11 mouse cellular contexts compared by ENCODE assay signal in genomic region chr5:103972379-103972778, GRCm38 (mm10). TPM values are rescaled to one million over a fixed set of nuclear protein-coding genes. Genes with fewer than 3 reads are reported as not detected.
DNase-seq lines count a peak whose midpoint lies in the region; ATAC-seq lines count a peak whose summit lies in the region.
"Had no signal": no experiment of that assay in that cellular context is flagged by ENCODE, and none has a peak within 500 bp of the region (broad histone marks: within the 10 kb centered on the region; RNA-seq: fewer than 3 reads in every experiment).

No protein-coding gene starts in this region.

- no peak overlapping the region for H3K27ac ChIP-seq in hindbrain, embryonic 12.5 days
- H3K27ac ChIP-seq: hindbrain, embryonic 15.5 days had no signal

- WGBS in hindbrain, embryonic 12.5 days = 72% methylated on average over 19 of the region's 19 CpGs

- no peaks in the 10 kb centered on the region for H3K9me3 ChIP-seq in hindbrain, embryonic 12.5 days (replicated peaks)
- H3K9me3 ChIP-seq: hindbrain, embryonic 15.5 days had no signal

- peak; percentile 26 for DNase-seq in kidney, postnatal 10 days
- no peak for DNase-seq in kidney, postnatal 36 days
- peak; percentile 6 for DNase-seq in ZHBTc4 (ENCODE audit: low read depth, low spot score)
- DNase-seq in naive thymus-derived CD4-positive, alpha-beta T cell, adult 2 months (ENCODE audit: low read depth) = peak; percentile 15
- DNase-seq in embryo, embryonic 9.5 days (ENCODE audit: extremely low spot score) = no peak
- DNase-seq: lung, postnatal 14 days had no signal

- H3K36me3 ChIP-seq in hindbrain, embryonic 12.5 days = no peaks in the 10 kb centered on the region
- H3K36me3 ChIP-seq: hindbrain, embryonic 15.5 days had no signal

- no peak overlapping the region for H3K4me2 ChIP-seq in hindbrain, embryonic 12.5 days (replicated peaks)
- H3K4me2 ChIP-seq: hindbrain, embryonic 15.5 days had no signal

- no peak overlapping the region for H3K4me3 ChIP-seq in hindbrain, embryonic 12.5 days
- H3K4me3 ChIP-seq: erythroblast, embryonic 14.5 days; hindbrain, embryonic 15.5 days had no signal

- no peak overlapping the region for H3K9ac ChIP-seq in hindbrain, embryonic 12.5 days
- H3K9ac ChIP-seq: hindbrain, embryonic 15.5 days had no signal

- H3K4me1 ChIP-seq in hindbrain, embryonic 12.5 days = no peaks in the 10 kb centered on the region
- H3K4me1 ChIP-seq: hindbrain, embryonic 15.5 days had no signal

- ATAC-seq in inflammation-experienced regulatory T-cells, adult 6 months = peak; percentile 48
- ATAC-seq in hindbrain, embryonic 12.5 days (ENCODE audit: low FRiP score) = no peak
- ATAC-seq: Patski had no signal

- H3K27me3 ChIP-seq in hindbrain, embryonic 12.5 days = no peaks in the 10 kb centered on the region
- H3K27me3 ChIP-seq: hindbrain, embryonic 15.5 days had no signal

RNA-seq across cellular contexts. Expression of gene Hsd17b13, which starts 4.8 kb away (rescaled TPM):
- polyA plus RNA-seq in inflammation-experienced regulatory T-cells, adult 6 months (2017; shearing (Covaris generic)) = not detected
- not detected in 2 replicates for polyA plus RNA-seq in hindbrain, embryonic 12.5 days (2016; fragmentation: Nextera tagmentation; extraction: Ambion mirVana)
- polyA plus RNA-seq: erythroblast, embryonic 14.5 days; hindbrain, embryonic 15.5 days; Patski had no signal

RNA-seq across cellular contexts. Expression of gene Hsd17b11, which starts 49.3 kb away (rescaled TPM):
- 1 to 10 TPM; 3.5 to 4.9 (median 3.8) TPM for polyA plus RNA-seq in inflammation-experienced regulatory T-cells, adult 6 months (2017; shearing (Covaris generic))
- 2.2 and 2.4 TPM in 2 replicates for polyA plus RNA-seq in hindbrain, embryonic 12.5 days (2016; fragmentation: Nextera tagmentation; extraction: Ambion mirVana)

Comparison
In these comparisons a context has a peak if more than half of its experiments do, and no peak if none do; other contexts are left out.
1. DNase-seq: peak in kidney, postnatal 10 days (single experiment), ZHBTc4 (single experiment) and naive thymus-derived CD4-positive, alpha-beta T cell, adult 2 months (single experiment); none in kidney, postnatal 36 days (0 of 2) and embryo, embryonic 9.5 days (single experiment).